Mouse (Mus musculus) left cerebral cortex, postnatal 4 days (tissue): Measurements from ENCODE around the gene Gm3625. TPM values are rescaled to one million over a fixed set of nuclear protein-coding genes. Genes with fewer than 3 reads are reported as not detected.

Experiments
- DNase-seq: peaks from one replicate; pipeline ENCODE4 v3.0.0-alpha.2; 2022
- intact Hi-C: fragments of 180-260 bp; cut with DNase I; formaldehyde crosslinking; loops from one replicate; pipeline ENCODE4 v1.15.1; 2025
- total RNA-seq, 2 experiments: library from RNA; stranded (reverse); gene quantifications; 2 replicates each; pipeline ENCODE4 v1.2.3; 2021

Gene Gm3625
- total RNA-seq = not detected

DNA sequence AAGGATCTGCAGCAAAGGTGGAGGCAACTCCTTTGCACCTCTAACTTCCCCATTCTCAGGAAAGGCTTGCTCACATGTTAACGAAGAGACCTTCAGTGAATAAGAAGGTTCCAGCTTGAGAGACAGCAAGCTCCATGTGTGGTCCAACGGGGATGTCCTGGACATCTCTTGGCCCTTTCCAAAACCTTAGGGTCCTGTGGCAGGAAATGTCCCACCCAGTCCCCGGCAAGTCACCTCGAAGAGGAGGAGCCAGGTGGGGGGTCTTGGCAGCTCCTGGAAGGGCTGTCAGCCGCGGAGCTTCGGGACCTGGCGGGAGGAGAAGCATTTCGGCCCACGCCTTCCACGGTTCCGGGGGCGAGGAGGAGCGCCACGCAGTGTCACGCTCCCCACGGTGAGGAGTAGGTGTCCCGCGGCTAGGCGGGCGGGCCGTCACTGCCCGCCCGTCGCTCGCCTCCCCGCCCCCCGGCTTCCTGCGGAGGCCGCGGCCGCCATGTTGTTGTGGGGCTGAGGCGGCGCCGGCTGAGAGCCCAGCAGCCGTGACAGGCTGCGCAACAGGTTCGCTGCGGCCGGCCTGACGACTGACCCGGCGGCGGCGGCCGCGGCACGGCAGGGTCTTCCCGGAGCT, at the start of gene Gm3625, which contains the start of gene Itsn2:
TSS of gene Gm3625 (minus strand) at position 387 of the 625 bp plus-strand sequence.
TSS of gene Itsn2 (plus strand) at position 98 of the 625 bp plus-strand sequence.
- intact Hi-C loops = no loop called here
- peak; percentile 64 for DNase-seq

DNA sequence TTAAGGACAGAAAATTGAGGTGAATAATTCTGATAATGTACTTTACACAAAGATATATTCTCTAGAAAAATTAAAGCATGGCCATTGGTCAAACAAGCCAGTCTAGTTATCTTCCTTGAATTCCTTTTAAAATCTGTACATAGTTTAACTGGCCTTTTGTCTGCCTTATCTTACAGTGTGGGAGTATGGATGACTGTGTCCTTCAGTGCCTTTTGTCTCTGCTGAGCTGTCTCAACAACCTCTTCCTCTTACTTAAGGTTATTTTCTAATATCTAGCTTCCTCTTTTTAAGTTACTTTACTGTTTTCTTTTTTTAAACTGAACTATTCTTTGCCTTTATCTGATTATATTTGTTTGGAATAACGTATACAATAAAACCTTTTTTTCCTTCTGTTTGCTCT, 48.0 kb upstream of the Gm3625 start:
- DNase-seq = no peak

DNA sequence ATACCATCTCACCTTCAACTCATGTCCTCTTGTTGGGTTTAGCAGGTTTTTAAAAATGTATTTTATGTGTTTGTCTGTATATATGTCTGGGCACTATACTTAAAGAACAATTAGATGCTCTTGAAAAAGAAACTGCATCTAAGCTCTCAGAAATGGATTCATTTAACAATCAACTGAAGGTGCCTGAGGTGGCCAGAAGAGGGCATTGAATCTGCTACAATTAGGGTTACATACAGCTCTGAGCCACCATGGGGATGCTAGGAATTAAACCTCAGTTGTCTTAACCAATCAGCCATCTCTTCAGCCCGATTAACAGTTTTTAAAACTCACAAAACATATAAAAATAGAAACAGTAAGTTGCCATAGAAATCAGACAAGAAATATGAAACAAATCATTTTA, 45.7 kb upstream of the Gm3625 start:
- intact Hi-C loops = no loop called here
- DNase-seq = no peak

More for the DNA sequence above, 48.0 kb upstream of the Gm3625 start:
- intact Hi-C loops = no loop called here

DNA sequence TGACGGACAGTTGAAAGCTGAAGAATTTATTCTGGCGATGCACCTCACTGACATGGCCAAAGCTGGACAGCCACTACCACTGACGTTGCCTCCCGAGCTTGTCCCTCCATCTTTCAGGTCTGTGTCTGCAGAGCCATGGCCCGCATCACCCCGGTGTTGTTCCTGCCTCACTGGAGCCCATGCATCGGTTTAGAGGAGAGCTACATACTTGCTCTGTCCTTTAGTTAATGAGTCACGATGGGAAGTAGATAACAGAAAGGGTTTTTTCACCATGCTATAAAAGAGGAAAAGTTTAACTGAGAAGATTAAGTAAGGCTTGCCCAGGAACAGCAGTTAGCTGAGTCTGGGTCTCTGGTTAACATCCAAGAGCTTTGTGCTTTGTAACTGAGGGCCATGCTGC, 40.2 kb upstream of the Gm3625 start:
- no peak for DNase-seq
- intact Hi-C loops = no loop called here

DNA sequence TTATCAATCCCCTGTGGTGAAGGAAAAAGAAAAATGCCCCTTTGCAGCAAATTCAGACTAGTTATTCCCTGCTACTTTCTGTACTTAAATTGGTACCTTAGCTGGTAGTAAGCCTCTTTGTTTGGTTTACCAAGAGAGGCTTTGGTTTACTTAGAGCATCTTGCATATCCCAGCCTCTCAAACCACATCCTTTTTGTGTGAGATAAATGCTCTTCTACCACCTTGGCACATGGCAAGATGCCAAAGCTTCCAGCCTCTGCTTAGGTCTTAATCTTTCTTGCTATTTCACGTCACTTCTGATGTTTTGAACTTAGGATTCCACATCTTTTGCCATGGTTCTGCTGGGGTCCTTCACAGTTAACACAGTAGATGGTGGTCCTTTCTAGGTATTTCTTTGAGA, 31.5 kb upstream of the Gm3625 start:
- DNase-seq = peak; percentile 3
- intact Hi-C loops = no loop called here

DNA sequence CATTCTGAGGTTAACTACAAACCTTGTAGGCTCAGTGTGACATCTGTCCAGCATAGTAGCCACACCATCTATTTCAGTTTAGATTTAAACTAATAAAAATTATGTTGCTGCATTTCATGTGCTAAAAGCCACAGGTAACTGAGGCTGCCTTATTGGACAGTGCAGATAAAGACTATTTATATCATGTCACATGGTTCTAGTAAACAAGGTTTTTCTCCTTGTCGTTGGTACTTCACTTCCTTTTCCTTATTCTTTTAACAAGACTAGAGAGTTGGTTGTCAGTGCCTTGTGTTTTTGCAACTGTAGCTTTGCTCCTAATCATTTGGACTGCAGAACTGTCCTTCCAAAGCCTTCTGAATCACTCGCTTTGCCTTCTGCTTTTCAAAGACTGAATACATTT, 22.0 kb upstream of the Gm3625 start:
- intact Hi-C loops = no loop called here
- DNase-seq = no peak

DNA sequence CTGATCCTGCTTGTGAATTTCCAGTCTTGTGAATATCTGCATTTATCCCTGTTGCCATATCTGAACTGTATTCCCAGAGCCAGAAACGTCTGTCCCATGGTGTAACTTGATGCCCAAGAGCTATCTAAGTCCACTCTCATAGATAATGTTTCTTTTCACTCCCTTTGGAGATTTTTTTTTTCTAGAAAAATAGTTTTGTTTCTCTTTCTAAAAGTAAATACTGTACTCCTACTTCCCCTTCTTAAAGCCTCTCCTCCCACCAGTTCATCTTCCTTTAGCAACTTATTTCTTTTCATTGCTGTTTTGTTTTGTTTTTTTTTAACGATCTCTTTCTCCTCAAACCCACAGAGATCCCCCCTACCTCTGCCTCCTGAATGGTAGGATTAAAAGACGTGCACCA, 13.9 kb upstream of the Gm3625 start:
- DNase-seq = no peak
- intact Hi-C loops = no loop called here

DNA sequence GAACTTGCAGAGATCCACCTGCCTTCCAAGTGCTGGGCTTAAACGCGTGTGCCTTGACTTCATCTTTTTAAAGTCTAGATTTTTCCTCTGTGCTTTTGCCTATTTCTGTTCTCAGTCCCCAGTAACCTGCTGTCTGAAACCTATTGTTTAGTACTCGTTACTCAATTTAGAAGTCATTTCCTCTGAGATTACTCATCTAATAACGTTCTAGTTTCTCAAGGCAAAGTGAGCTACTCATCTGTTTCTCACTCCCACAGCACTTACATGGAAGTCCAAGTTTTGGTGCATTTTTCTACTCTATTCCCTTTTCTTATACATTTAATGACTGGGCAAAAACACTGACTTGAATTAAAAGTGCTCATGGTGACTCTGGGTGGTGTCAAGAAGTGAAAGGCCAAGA, 7.0 kb upstream of the Gm3625 start:
- intact Hi-C loops = no loop called here
- DNase-seq = no peak

DNA sequence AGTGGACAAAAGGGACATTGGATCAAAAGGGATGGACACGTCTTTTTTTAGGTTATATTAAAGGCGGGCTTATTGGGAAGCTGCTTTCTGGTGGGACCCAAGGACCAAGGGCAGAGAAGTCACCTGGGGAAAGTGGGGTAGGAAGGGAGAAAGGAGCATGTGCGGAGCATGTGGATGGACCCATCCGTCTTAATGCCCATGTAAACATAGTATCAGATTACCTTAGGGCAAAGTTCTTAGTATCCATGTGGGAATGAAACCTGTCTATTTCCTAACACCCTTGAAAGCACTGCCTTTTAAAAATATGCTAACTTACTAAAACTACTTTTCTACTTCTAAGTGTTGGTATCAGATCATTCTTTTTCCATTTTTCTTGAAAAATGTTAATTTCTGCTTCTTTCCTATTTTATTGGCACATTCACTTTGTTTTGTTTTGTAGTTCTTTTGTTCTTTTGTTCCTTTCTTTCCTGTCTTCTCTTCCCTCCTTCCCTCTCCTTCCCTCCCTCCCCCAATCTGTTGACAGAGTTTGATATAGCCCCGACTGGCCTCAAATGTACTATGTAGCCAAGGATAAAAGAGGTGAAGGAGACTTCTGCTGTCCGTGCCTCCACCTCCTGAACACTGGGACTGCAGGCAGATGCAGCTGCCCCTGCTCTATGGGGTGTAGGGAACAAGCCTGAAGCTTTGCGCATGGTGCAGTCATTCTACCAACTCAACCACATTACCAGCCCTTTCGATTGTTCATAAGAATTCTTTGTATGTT, 6.1 kb upstream of the Gm3625 start:
- DNase-seq = no peak
- intact Hi-C loops = no loop called here

DNA sequence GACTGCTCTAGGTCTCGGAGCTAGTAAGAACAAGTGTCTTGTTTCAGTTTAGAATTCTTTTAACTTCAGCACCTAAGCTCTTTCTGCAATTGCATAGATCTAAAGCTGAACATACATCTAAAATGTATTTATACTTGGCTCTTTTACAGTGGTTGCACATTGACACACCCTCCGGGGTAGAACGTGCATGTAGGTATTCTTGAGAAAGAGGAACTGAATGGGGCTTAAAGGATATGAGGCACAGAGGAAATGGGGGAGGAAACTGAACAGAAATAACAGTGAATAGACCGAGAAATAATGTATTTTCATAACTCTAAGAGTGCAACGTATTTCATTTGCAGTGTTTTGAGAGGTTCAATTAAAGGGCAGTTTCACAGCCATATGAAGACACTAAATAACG, 2.3 kb upstream of the Gm3625 start:
- DNase-seq = no peak
- intact Hi-C loops = no loop called here

DNA sequence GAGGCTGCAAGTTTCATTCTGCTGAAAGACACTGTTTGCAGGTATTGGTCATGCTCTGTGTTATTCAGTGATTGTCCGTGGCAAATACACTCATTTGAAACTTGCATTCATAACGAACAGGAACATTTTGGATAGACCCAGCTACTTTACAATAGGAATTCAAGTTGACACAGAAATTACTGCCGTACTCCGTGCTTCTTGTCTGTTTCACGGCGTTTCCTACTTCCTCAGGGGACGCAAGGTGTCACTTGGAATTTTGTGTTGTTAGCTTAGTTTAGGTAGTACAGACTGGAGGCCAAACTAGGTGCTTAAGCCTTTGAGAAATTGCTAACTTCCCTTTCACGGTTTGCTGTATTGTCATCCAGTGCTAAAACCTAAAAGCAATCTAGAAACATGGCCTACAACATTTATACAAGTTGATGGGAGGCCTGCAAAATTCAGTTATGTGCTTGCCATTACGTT, 1.2 kb upstream of the Gm3625 start:
- no peak for DNase-seq
- intact Hi-C loops = no loop called here

DNA sequence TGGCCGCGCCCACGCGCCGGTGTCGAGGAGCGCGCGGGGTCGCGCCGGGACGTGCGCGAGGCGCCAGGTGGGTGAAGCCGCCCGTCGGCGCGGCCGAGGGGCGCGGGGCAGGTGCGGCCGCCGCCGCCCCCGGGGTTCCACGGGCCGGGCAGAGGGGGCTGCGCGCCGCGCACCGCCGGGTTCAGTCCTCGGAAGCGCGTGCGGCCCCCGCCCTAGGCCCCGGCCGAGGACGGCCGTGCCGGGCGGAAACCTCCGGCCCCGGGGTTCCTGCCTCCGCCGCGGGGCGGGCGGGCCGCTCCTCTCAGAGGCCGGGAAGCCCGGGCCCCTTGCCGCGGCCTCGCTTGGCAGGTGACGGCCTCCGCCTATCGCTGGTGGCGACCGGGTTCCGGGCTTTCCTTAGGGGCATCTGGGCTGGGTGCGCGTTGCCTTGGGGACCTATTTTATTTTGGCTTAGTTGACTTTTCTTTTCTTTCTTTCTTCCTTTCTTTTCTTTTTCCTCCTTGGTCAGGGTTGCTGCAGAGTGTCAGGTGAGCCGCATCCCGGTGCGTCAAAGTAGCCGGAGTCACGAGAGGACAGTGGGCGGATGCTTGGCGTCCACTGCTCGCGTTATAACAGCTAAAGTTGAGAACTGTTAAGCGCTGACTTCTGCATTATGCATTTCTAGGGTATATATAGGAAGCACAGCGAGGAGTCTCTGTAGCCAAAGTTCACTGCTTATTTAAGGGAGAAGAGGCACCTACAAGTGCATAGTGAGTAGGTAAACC, 621 bp upstream of the Gm3625 start:
- peak; percentile 24 for DNase-seq
- intact Hi-C loops = no loop called here

DNA sequence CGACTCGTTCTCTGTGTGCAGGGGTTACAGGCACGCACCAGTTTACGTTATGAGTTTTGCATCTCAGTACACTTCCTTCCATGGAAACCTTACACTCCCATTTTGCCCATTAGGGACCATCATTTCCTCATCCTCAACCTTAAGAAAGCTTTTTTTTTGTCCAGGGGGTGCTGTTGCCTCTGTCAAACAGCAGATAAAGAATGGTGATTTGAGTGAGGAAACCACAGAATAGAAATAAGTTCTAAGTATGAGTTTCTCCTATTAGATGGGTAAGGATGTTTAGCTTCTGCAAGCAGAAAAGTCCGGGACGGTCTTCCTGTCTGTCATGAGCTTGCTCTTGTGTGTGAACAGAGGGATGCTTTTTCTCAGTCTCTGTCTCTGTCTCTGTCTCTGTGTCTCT, 702 bp downstream of the Gm3625 start:
- no peak for DNase-seq
- intact Hi-C loops = no loop called here

DNA sequence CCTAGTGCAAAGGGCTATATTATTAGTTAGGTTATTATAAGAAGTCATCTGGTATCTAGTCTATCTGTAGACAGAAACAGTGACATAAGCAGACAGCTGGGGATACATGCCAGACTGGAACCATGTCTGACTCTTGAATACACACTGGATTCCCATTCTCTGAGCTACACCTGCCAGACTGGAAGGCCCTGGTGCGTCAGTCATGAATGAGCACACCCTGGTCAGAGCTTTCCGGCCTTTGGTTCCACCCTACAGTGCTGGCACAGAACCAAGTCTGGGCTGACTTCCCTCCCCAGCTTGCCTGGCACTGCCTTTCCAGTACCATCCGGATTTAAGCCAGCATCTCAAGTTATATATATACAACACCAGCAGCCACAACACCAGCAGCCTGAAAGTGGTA, 4.1 kb downstream of the Gm3625 start:
- DNase-seq = peak; percentile 75
- intact Hi-C loops = no loop called here

DNA sequence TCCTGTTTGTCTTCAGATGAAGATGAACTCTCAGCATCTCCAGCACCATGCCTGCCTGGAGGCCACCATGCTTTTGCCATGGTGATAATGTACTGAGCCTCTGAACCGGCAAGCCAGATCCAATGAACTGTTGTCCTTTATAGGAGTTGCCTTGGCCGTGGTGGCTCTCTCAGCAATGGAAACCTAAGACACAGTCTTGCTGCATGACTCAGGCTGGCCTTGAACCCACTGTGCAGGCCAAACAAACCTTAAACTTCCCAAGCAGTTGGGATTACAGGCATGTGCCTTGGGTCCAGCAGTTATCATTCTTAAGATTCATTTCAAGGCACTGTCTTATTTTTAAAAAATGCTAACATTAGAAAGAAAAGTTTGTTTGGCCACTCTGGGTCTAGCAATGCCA, 4.9 kb downstream of the Gm3625 start:
- intact Hi-C loops = no loop called here
- no peak for DNase-seq

DNA sequence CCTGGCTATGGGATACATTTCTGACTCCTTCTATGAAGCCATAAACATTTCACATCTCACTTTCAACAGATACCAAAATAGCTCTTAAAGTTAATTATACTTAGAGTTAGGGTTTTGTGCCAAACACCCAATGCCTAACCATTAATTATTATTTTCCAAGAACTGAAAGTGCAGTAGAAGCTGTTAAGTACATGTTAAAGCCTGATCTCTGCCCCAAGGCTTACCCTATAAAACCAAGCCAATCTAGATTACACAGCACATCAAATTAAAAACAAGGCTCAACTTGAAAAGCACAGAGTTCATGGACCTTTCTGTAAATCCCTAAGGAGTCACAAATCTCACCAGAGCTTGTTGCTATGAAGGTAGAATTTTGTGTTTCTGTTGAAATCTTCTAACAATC, 10.4 kb downstream of the Gm3625 start:
- intact Hi-C loops = no loop called here
- DNase-seq = no peak

DNA sequence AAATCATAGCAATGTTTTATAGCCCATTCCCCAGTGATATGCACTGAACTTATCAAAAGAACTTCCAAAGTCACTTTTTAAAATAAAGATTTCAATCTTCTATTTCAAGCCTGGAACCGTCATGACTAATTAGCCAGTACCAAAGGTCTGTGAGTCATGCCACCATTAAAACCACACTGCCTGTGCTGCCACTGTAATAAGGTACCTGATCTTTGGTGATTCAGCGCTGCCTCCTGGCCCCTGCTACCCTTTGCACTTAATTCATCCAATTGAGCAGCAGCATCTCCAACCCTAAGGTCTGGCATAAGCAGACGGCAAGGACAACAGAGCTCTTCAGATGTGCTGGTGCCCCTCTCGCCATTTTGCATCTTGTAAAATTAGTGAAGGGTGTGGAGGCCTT, 18.7 kb downstream of the Gm3625 start:
- no peak for DNase-seq
- intact Hi-C loops = no loop called here

DNA sequence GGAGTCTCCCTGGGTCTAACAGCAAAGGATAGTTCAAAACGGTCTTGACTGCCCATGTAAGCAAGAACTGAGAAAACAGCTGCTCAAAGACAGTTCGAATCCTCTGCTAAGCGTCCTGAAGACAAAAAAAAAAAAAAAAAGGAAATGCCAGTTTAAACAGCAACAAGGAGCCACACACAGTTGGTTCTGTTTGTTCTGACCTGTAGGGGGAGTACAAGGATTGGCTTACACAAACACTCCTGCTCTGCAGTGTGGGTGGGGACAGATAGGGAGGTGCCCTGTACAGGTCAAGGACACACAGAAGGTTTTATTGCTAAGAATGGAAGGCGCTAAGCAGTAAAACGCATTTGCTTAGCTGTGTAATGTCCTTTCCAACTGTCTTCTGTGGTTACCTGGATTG, 20.9 kb downstream of the Gm3625 start:
- peak; percentile 11 for DNase-seq
- intact Hi-C loops = no loop called here

DNA sequence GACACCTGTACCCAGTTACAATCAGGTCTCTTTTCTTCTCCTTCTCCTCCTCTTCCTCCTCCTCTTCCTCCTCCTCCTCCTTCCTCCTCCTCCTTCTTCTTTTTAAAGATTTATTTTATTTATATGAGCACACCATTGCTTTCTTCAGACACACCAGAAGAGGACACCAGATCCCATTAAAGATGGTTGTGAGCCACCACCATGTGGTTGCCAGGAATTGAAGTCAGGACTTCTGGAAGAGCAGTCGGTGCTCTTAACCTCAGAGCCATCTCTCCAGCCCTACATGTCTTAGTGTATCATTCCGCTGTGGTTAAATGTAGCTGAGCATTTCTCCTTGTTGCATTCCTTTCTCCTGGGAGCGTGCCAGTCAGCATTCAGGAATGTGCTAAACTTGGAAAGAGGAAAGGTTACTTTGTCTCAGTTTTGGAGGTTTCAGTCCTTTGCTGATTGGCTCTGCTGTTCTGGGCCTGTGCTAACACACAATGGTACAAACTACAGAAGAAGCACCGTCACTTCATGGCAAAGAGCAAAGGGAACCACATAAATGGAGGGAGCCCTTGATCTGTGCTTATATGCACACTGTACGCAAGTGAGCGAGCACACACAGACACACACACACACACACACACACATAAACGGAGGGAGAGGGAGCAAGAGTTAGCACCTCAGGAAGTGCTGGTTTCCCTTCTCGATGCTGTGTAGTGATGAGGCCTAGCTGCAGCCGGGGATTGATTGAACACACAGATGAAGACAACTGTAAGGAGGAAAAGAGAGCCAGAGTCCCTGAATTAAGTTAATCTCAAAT, 34.0 kb downstream of the Gm3625 start:
- intact Hi-C loops = no loop called here

DNA sequence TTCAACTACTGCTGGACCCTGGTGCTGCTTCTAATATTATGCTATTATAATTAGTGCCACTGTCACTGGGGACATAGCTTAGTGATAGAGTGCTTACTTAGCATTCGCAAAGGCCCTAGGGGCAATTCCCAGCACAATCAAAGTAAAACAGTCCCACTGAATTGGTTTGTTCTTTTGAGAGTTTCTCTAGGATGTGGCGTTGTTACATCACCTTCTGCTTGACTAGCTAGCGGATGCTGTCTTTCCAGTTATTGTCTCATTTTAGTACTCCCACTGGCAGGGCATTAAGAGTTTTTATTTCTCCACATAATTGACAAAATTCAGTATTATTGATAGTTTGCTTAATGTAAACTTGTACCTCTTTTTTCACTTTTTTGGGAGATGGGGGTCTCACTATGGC, 34.7 kb downstream of the Gm3625 start:
- intact Hi-C loops = no loop called here
- DNase-seq = no peak

More for the DNA sequence above, 34.0 kb downstream of the Gm3625 start:
- DNase-seq = no peak

DNA sequence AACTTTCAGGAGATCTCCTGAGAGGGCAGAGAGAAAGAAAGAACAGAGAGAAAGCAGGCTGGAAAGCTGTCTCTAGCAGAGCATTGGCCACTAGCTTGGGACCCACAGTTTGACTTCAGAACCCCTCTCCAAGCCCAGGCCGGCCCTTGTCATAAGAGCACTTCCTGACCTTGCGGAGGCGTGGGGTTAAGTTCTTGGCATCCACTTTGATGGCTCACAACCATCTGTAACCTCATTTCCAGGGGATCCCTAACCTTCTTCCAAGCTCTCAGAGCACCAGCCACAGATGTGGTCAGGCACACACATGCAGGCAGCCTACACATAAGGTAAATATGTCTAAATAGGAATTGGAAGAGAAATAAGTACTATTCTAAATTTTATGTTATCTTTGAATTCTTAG, 35.3 kb downstream of the Gm3625 start:
- DNase-seq = no peak
- intact Hi-C loops = no loop called here
